Mouse (Mus musculus): ENCODE measurements around the gene Lrmda.

DNA sequence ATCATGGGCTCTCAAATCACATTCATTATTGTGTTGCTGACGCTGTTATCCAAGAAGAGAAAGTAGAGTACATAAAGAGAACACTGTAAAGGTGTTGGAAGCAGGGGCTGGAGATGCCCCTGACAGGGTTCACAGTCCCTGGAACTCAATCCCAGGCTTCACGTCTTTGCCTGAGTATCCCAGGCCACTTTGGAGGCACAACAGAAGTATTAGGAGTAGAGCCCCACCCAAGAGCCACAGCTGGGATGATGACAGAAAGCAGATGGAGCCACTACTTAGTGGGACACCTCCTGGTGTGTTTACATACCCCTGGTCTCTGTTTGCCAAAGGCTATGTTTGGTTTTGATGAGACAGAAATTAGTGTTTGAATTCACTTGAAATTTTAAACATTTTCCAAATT is 899.4 kb downstream of the Lrmda start:
- TF ChIP-seq POLR2A (IDR thresholded peaks at IDR 0.05; ENCODE audit: insufficient read depth, low read depth, low read length) (no peak), CTCF (IDR thresholded peaks at IDR 0.05) (no peak), EP300 (IDR thresholded peaks at IDR 0.05; ENCODE audit: insufficient read depth, low read depth, low read length) (no peak)

Measured in heart, adult 2 months (tissue).